Mouse (Mus musculus) heart, postnatal 0 days (tissue): ENCODE measurements around the gene Cfl1. TPM values are rescaled to one million over a fixed set of nuclear protein-coding genes. Genes with fewer than 3 reads are reported as not detected.
A peak's percentile ranks its signal among the peaks of the same experiment; 100 is the strongest.

Source experiments
- ATAC-seq: fragments of 200-750 bp; cut with Nextera tagmentation; 2 replicates; pipeline ENCODE4 v1.8.0; 2017; ENCODE audit warnings: low read depth, moderate number of reproducible peaks, moderate library complexity; ENCODE audit not compliant: insufficient read depth
- DNase-seq: peaks from one replicate; pipeline ENCODE4 v3.0.0-alpha.2; 2016; ENCODE audit warnings: low spot score
- H3K27ac ChIP-seq: fragments of 300-500 bp; sonication (generic); 2 replicates; pipeline ENCODE4 v1.5.1; 2014; ENCODE audit warnings: low read depth, mild to moderate bottlenecking
- H3K27me3 ChIP-seq: fragments of 300-500 bp; sonication (generic); 2 replicates; pipeline ENCODE4 v1.6.1; 2014; ENCODE audit warnings: low read length, mixed read lengths; ENCODE audit not compliant: control insufficient read depth, insufficient read depth
- H3K36me3 ChIP-seq: fragments of 300-500 bp; sonication (generic); replicated peaks from 2 replicates; pipeline ENCODE4 v1.6.1; 2014; ENCODE audit warnings: low read length, mixed read lengths; ENCODE audit not compliant: control insufficient read depth, insufficient read depth
- H3K4me1 ChIP-seq: fragments of 300-500 bp; sonication (generic); 2 replicates; pipeline ENCODE4 v1.6.1; 2014; ENCODE audit warnings: antibody characterized with exemption; ENCODE audit not compliant: control insufficient read depth, insufficient read depth
- H3K4me2 ChIP-seq: fragments of 300-500 bp; sonication (generic); 2 replicates; pipeline ENCODE4 v1.6.1; 2014; ENCODE audit warnings: low read depth, mild to moderate bottlenecking, low read length, moderate library complexity
- H3K4me3 ChIP-seq: fragments of 300-500 bp; sonication (generic); 2 replicates; pipeline ENCODE4 v1.5.1; 2014; ENCODE audit warnings: low read depth, low read length
- H3K9ac ChIP-seq: fragments of 300-500 bp; sonication (generic); replicated peaks from 2 replicates; pipeline ENCODE4 v1.6.1; 2014; ENCODE audit warnings: low read depth, low read length, mixed read lengths
- H3K9me3 ChIP-seq: fragments of 300-500 bp; sonication (generic); replicated peaks from 2 replicates; pipeline ENCODE4 v1.6.1; 2016; ENCODE audit warnings: low read length; ENCODE audit not compliant: control insufficient read depth
- CTCF ChIP-seq: IDR thresholded peaks from 2 replicates; pipeline ENCODE4 v1.5.1; 2016; ENCODE audit warnings: antibody characterized with exemption, control low read depth, low read depth
- EP300 ChIP-seq: IDR thresholded peaks from 2 replicates; pipeline ENCODE4 v1.6.1; 2016; ENCODE audit warnings: antibody characterized with exemption, low read depth
- WGBS: fragments of 180-500 bp; shearing (Covaris S2); extraction: QIAGEN DNeasy Blood & Tissue Kit; methylation state at CpG from one replicate; pipeline ENCODE4 v1.1.7; 2014; 5-methylcytosine and 5-hydroxymethylcytosine counted together
- polyA plus RNA-seq: library from polyadenylated mRNA; unstranded; fragments of >200 nt; fragmentation: Nextera tagmentation; extraction: Ambion mirVana; gene quantifications from 2 replicates; pipeline ENCODE4 v1.2.1, GENCODE M21; 2015
- total RNA-seq: library from RNA; depleted of rRNA; stranded (reverse); fragments of >200 nt; gene quantifications from 2 replicates; pipeline ENCODE4 v1.2.3, GENCODE M21; 2014; ENCODE audit warnings: low replicate concordance

Cfl1 gene
- total and polyA plus RNA-seq, 2 experiments from 2014 or later, result 448 to 963 TPM

DNA sequence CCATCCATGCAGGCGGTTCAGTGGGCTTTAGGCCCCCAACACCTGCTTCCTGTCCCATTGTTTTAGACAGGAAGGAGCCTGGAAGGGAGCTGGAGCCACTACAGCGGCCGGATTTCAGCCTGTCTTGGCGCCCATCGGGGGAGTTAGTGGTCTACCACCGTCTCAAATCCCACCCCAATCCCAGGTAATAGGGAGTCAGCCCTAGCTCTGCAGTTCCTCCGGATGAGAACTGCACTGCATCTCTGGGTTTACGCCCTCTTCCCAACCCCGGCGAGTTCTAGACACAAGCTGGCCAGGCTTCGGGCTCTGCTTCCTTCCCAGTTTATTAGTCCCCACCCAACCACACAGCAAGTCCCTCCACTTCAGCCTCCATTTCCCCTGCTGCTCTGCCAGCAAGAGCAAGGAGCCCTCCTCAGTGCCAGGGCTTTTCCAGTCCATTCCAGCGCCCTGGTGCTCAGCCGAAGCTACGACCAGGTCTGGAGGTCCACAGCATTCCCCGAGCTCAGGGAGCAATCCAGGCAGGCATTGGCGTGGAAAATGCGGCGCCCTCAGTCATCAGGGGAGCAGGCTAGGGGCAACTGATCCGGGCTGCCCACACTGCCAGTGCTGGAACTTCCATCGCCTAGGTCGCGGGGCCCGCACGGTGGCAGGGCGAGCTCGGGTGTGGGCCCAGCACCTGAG lies 33.9 kb upstream of the Cfl1 start:
- Histone ChIP-seq H3K9ac (peak overlapping the region; percentile 89), H3K4me1 (peaks cover 30% of the 10 kb centered on the region), H3K4me3 (peak overlapping the region; percentile 75), H3K27me3 (no peaks in the 10 kb centered on the region), H3K4me2 (peak overlapping the region; percentile 99), H3K36me3 (peaks cover 12% of the 10 kb centered on the region), H3K27ac (peak overlapping the region; percentile 98), H3K9me3 (no peaks in the 10 kb centered on the region)
- TF ChIP-seq CTCF (no peak), EP300 (peak; percentile 68; the same call in 1 of the 2 replicates)
- ATAC-seq, result peak; percentile 7
- DNase-seq, result no peak
- 2% methylated on average over 26 of the region's 26 CpGs for WGBS

- Histone ChIP-seq H3K27me3 (no peaks in the 10 kb centered on the region), H3K4me2 (peak overlapping the region; percentile 99), H3K4me1 (peaks cover 31% of the 10 kb centered on the region), H3K36me3 (peaks cover 15% of the 10 kb centered on the region), H3K9ac (peak overlapping the region; percentile 89), H3K27ac (peak overlapping the region; percentile 98), H3K9me3 (no peaks in the 10 kb centered on the region), H3K4me3 (peak overlapping the region; percentile 75)
- ATAC-seq, result peak; percentile 86
- TF ChIP-seq CTCF, result peak; percentile 2; the same call in 1 of the 2 replicates
- no peak for TF ChIP-seq EP300
- peak; percentile 98 for DNase-seq
- WGBS, result under 1% methylated on average over 68 of the region's 70 CpGs
Measured at GRCm38 (mm10) chr19:5456922-5457745, 33.1 kb upstream of the Cfl1 start.

DNA sequence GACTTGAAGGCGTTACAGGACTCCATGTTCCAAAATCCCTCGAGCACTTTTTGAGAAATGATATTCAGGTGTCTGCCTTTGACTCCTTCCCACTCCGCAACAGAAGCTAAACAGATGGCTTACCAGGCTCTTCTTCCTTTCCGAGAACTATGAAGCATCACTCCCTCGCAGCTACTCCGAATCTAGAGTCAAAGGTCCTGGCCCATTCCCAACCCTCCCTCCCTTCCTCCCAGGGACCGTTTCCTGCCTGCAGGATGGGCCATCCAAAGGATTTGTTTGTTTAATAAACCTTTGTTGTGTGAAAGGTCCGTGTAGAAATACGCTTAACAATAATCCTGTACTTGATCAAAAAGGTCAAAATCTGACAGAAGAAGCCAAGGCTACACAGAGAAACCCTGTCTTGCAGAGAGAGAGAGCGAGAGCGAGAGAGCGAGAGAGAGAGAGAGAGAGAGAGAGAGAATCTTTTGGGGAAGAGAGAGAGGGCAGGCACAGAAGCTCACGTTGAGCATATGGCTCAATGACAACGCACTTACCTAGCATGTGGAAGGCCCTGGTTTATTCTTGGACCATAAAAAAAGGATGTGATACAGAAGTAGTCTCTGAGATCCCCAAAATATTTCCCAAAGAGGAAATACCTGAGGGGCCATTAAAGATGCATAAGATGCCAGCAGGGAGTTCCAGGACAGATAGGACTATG lies 32.4 kb upstream of the Cfl1 start, which contains the start of gene Ccdc85b:
Gene Ccdc85b (minus strand): TSS at position 149 of the 697 bp plus-strand sequence.
- TF ChIP-seq EP300, result peak; percentile 39; the same call in 1 of the 2 replicates
- TF ChIP-seq CTCF, result no peak
- Histone ChIP-seq H3K9me3 (no peaks in the 10 kb centered on the region), H3K4me1 (peaks cover 31% of the 10 kb centered on the region), H3K9ac (peak within 1 kb of the TSS; percentile 89), H3K4me3 (peak within 1 kb of the TSS; percentile 75), H3K27ac (peak within 1 kb of the TSS; percentile 98), H3K36me3 (peaks cover 22% of the 10 kb centered on the region), H3K27me3 (no peaks in the 10 kb centered on the region), H3K4me2 (peak within 1 kb of the TSS; percentile 99)
- no peak for DNase-seq
- WGBS, result 14% methylated on average over 14 of the region's 14 CpGs
- peak; percentile 18 for ATAC-seq

DNA sequence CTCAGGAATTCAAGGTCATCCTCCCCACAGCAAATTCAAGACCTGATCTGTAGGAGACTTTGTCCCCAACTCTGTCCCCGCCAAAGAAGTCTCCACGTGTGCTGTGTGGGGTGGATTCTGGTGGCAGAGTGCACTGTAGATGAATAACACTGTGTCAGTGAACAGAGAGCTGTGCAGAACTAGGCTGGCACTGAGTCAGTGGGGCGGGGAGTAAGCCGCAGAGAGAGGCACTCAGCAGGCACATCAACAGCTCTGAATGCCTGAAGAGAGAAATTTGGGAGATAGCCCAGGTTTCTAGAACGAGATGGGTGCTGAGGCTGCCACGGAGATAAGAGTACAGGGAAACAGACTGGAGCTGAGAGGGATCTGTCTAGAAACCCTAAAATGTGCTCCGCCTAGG lies 31.2 kb upstream of the Cfl1 start:
- TF ChIP-seq CTCF, result no peak
- no peak for TF ChIP-seq EP300
- DNase-seq (no peak), ATAC-seq (no peak)
- Histone ChIP-seq H3K9ac (no peak overlapping the region), H3K27ac (no peak overlapping the region), H3K36me3 (peaks cover 23% of the 10 kb centered on the region), H3K27me3 (no peaks in the 10 kb centered on the region), H3K4me1 (peaks cover 31% of the 10 kb centered on the region), H3K4me2 (no peak overlapping the region), H3K9me3 (no peaks in the 10 kb centered on the region), H3K4me3 (no peak overlapping the region)
- WGBS, result 48% methylated on average over 7 of the region's 7 CpGs

- Histone ChIP-seq H3K36me3 (peaks cover 19% of the 10 kb centered on the region), H3K4me3 (peak overlapping the region; percentile 79), H3K4me2 (peak overlapping the region; percentile 94), H3K27ac (peak overlapping the region; percentile 79), H3K27me3 (no peaks in the 10 kb centered on the region), H3K9ac (peak overlapping the region; percentile 73), H3K4me1 (peaks cover 31% of the 10 kb centered on the region), H3K9me3 (no peaks in the 10 kb centered on the region)
- WGBS, result 24% methylated on average over 3 of the region's 3 CpGs
- ATAC-seq (no peak), DNase-seq (no peak)
- TF ChIP-seq EP300, result no peak
- TF ChIP-seq CTCF, result no peak
Measured at GRCm38 (mm10) chr19:5459896-5460295, 30.4 kb upstream of the Cfl1 start.
